Mouse (Mus musculus): Measurements from ENCODE around the gene Chrna1. TPM values are rescaled to one million over a fixed set of nuclear protein-coding genes. Genes with fewer than 3 reads are reported as not detected.

The Chrna1 gene
- polyA plus RNA-seq, 1 experiment from 2014 or later = 0.26 TPM

DNA sequence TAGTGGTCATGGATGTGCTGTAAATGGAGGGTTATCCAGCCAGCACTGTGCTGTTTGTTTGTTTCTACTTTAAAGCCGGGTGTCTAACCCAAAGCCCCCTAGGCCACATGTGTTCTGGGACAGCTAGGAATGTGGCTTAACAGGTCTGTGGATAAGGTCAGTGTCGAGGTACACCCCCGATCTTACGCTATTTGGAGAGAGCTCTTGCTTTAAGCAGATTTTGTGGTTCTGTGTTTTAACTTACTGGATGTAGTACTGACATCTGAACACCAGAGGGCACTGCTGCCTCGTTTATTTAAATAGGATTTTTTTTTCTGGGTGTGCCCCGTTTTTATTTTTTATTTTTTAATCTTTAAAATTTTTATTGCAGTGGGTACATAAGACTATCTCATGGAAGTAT, 29.4 kb downstream of the Chrna1 start:
- Histone ChIP-seq H3K9me3 (no peaks in the 10 kb centered on the region), H3K9ac (no peak overlapping the region), H3K36me3 (no peaks in the 10 kb centered on the region), H3K27ac (no peak overlapping the region), H3K27me3 (replicated peaks) (no peaks in the 10 kb centered on the region), H3K4me3 (replicated peaks) (no peak overlapping the region), H3K4me2 (no peak overlapping the region; the same call in 1 of the 2 replicates), H3K4me1 (no peaks in the 10 kb centered on the region)
- 16% methylated on average over 6 of the region's 6 CpGs for WGBS
- ATAC-seq (ENCODE audit: insufficient read depth, low FRiP score, low read depth) = no peak

- no peak overlapping the region for H3K9ac ChIP-seq
- no peak overlapping the region for H3K4me2 ChIP-seq
- no peaks in the 10 kb centered on the region for H3K27me3 ChIP-seq (replicated peaks)
- ATAC-seq (ENCODE audit: insufficient read depth, low FRiP score, low read depth) = no peak
- WGBS = 64% methylated on average over 2 of the region's 2 CpGs
- H3K36me3 ChIP-seq = no peaks in the 10 kb centered on the region
- H3K27ac ChIP-seq = no peak overlapping the region
- no peak overlapping the region for H3K4me3 ChIP-seq (replicated peaks)
- H3K4me1 ChIP-seq = no peaks in the 10 kb centered on the region
- no peaks in the 10 kb centered on the region for H3K9me3 ChIP-seq
These were observed 31.6 kb downstream of the Chrna1 start for GRCm38 (mm10) chr2:73548542-73548941.

GRCm38 (mm10) chr2:73547256-73547655, 32.9 kb downstream of the Chrna1 start:
- no peak overlapping the region for H3K9ac ChIP-seq
- no peak overlapping the region for H3K4me3 ChIP-seq (replicated peaks)
- H3K36me3 ChIP-seq = no peaks in the 10 kb centered on the region
- 89% methylated on average over 4 of the region's 4 CpGs for WGBS
- H3K4me1 ChIP-seq = no peaks in the 10 kb centered on the region
- H3K27me3 ChIP-seq (replicated peaks) = no peaks in the 10 kb centered on the region
- no peak overlapping the region for H3K4me2 ChIP-seq
- no peak overlapping the region for H3K27ac ChIP-seq
- H3K9me3 ChIP-seq = no peaks in the 10 kb centered on the region
- ATAC-seq (ENCODE audit: insufficient read depth, low FRiP score, low read depth) = no peak

- no peaks in the 10 kb centered on the region for H3K4me1 ChIP-seq
- no peaks in the 10 kb centered on the region for H3K9me3 ChIP-seq
- WGBS = 72% methylated on average over 2 of the region's 2 CpGs
- H3K9ac ChIP-seq = no peak overlapping the region
- H3K27me3 ChIP-seq (replicated peaks) = no peaks in the 10 kb centered on the region
- no peak overlapping the region for H3K4me2 ChIP-seq
- H3K27ac ChIP-seq = no peak overlapping the region
- ATAC-seq (ENCODE audit: insufficient read depth, low FRiP score, low read depth) = no peak
- H3K36me3 ChIP-seq = no peaks in the 10 kb centered on the region
- H3K4me3 ChIP-seq (replicated peaks) = no peak overlapping the region
These were observed 34.6 kb downstream of the Chrna1 start for GRCm38 (mm10) chr2:73545556-73545955.

GRCm38 (mm10) chr2:73540450-73541162, 39.5 kb downstream of the Chrna1 start:
- H3K36me3 ChIP-seq = no peaks in the 10 kb centered on the region
- ATAC-seq (ENCODE audit: insufficient read depth, low FRiP score, low read depth) = no peak
- H3K4me2 ChIP-seq = peak overlapping the region; percentile 36
- no peak overlapping the region for H3K9ac ChIP-seq
- no peaks in the 10 kb centered on the region for H3K4me1 ChIP-seq
- 0 out of 2 replicates have a peak overlapping the region, but pooled peaks have one; percentile 0 for H3K4me3 ChIP-seq (replicated peaks)
- H3K27me3 ChIP-seq (replicated peaks) = no peaks in the 10 kb centered on the region
- H3K9me3 ChIP-seq = no peaks in the 10 kb centered on the region
- WGBS = 24% methylated on average over 16 of the region's 16 CpGs
- H3K27ac ChIP-seq = no peak overlapping the region

DNA sequence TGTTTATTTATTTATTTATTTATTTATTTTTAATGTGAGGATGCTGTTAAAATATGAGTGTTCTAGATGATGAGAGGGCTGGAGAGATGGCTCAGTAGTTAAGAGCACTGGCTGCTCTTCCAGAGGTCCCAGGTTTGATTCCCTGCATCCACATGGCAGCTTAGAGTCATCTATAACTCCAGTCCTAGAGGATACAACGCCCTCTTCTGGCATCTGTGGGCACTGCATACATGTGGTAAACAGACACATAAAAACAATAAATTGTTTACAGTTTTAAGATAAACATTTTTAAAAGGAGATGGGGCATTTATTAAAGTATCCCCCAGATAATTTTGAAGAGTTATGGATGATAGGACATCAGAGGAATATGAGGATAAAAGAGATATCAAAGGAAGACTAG, 40.4 kb downstream of the Chrna1 start:
- no peaks in the 10 kb centered on the region for H3K9me3 ChIP-seq
- no peak overlapping the region for H3K4me3 ChIP-seq (replicated peaks)
- no peak for ATAC-seq (ENCODE audit: insufficient read depth, low FRiP score, low read depth)
- H3K27ac ChIP-seq = no peak overlapping the region
- no peak overlapping the region for H3K4me2 ChIP-seq
- H3K36me3 ChIP-seq = no peaks in the 10 kb centered on the region
- no peak overlapping the region for H3K9ac ChIP-seq
- no peaks in the 10 kb centered on the region for H3K4me1 ChIP-seq
- no peaks in the 10 kb centered on the region for H3K27me3 ChIP-seq (replicated peaks)
- WGBS = 21% methylated on average over 1 of the region's 1 CpGs

DNA sequence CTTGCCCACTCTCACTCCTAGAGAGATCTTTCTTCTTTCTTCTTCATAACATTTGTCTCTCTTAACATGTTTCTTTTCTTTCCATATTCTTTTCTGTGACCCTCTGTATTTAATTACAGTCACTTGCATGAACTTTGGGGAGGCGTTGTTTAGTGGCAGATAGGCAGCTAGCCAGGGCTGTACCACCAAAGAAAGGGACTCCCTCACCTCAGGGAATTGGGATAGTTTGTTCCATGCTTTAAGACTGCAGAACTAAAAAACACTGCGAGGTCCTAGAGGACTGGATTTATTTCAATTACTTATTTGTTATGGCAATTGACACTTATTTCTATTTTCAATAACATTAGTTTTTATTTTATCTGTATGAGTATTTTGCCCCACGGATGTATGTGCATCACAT, 41.0 kb downstream of the Chrna1 start:
- Histone ChIP-seq H3K27me3 (replicated peaks) (no peaks in the 10 kb centered on the region), H3K36me3 (no peaks in the 10 kb centered on the region), H3K4me1 (no peaks in the 10 kb centered on the region), H3K4me2 (no peak overlapping the region), H3K9ac (no peak overlapping the region), H3K4me3 (replicated peaks) (no peak overlapping the region), H3K27ac (no peak overlapping the region), H3K9me3 (no peaks in the 10 kb centered on the region)
- no peak for ATAC-seq (ENCODE audit: insufficient read depth, low FRiP score, low read depth)
- WGBS = 88% methylated on average over 3 of the region's 3 CpGs

- no peak overlapping the region for H3K27ac ChIP-seq
- H3K4me1 ChIP-seq = no peaks in the 10 kb centered on the region
- H3K36me3 ChIP-seq = no peaks in the 10 kb centered on the region
- no peak overlapping the region for H3K4me3 ChIP-seq (replicated peaks)
- no peak for ATAC-seq (ENCODE audit: insufficient read depth, low FRiP score, low read depth)
- WGBS = 59% methylated on average over 13 of the region's 13 CpGs
- H3K27me3 ChIP-seq (replicated peaks) = no peaks in the 10 kb centered on the region
- H3K9me3 ChIP-seq = no peaks in the 10 kb centered on the region
- no peak overlapping the region for H3K4me2 ChIP-seq
- no peak overlapping the region for H3K9ac ChIP-seq
These were observed 41.5 kb downstream of the Chrna1 start for GRCm38 (mm10) chr2:73538590-73538989.

DNA sequence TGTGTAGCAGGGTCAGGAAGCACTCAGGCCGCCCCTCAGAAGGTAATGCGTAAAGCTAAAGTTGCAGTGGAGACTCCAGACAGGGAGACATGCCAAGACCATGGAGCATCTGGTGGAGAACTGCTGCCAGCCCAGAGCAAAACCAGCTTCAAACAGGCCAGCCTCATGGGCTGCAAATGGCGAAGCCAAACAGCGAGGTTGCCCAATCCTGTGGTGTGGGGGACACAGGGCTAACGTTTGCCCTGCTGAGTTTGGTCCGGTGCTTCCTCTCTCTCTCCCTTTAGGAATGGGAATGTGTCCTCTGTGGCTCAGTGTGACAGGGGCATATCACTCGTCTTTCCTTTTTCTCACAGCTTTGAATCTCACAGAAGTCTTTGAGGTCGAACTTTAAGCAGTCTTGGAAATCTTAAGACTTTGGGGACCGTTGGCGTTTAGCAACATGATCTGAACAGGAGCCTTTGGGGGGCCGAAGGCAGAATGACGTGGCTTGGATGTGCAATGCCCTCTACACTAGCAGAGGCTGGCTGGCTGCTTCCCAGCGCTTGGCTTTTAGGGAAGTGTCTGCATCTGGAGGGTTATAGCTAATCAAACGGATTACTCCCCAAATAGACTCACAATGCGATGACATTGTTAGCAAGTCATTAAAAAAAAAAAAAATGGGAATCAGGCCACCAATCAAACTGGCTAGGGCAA, 43.9 kb downstream of the Chrna1 start:
- Histone ChIP-seq H3K4me2 (no peak overlapping the region), H3K4me3 (replicated peaks) (no peak overlapping the region), H3K9ac (no peak overlapping the region), H3K27me3 (replicated peaks) (no peaks in the 10 kb centered on the region), H3K27ac (no peak overlapping the region), H3K4me1 (no peaks in the 10 kb centered on the region), H3K36me3 (no peaks in the 10 kb centered on the region), H3K9me3 (no peaks in the 10 kb centered on the region)
- no peak for ATAC-seq (ENCODE audit: insufficient read depth, low FRiP score, low read depth)
- 76% methylated on average over 15 of the region's 15 CpGs for WGBS

- Histone ChIP-seq H3K27ac (no peak overlapping the region), H3K4me2 (no peak overlapping the region), H3K9ac (no peak overlapping the region), H3K27me3 (replicated peaks) (no peaks in the 10 kb centered on the region), H3K4me3 (replicated peaks) (no peak overlapping the region), H3K9me3 (no peaks in the 10 kb centered on the region), H3K36me3 (no peaks in the 10 kb centered on the region), H3K4me1 (0 out of 2 replicates have a peak, but pooled peaks cover 4% of the 10 kb centered on the region)
- WGBS = 79% methylated on average over 10 of the region's 10 CpGs
- no peak for ATAC-seq (ENCODE audit: insufficient read depth, low FRiP score, low read depth)
These were observed 45.4 kb downstream of the Chrna1 start for GRCm38 (mm10) chr2:73534720-73535119.

- H3K4me2 ChIP-seq = no peak overlapping the region
- H3K36me3 ChIP-seq = no peaks in the 10 kb centered on the region
- H3K27ac ChIP-seq = no peak overlapping the region
- no peaks in the 10 kb centered on the region for H3K27me3 ChIP-seq (replicated peaks)
- no peak overlapping the region for H3K4me3 ChIP-seq (replicated peaks)
- 72% methylated on average over 5 of the region's 5 CpGs for WGBS
- 0 out of 2 replicates have a peak, but pooled peaks cover 8% of the 10 kb centered on the region for H3K4me1 ChIP-seq
- no peak for ATAC-seq (ENCODE audit: insufficient read depth, low FRiP score, low read depth)
- no peak overlapping the region for H3K9ac ChIP-seq
- H3K9me3 ChIP-seq = no peaks in the 10 kb centered on the region
These were observed 49.7 kb downstream of the Chrna1 start for GRCm38 (mm10) chr2:73530487-73530886.
